Mouse (Mus musculus) megakaryocyte, embryonic 14.5 days (primary cell): ENCODE data around the gene Obscn.

Experiments
- FLI1 ChIP-seq: IDR thresholded peaks from 2 replicates; pipeline ENCODE4 v1.6.1; 2012; ENCODE audit warnings: low read length, inconsistent platforms, mixed read lengths
- GATA1 ChIP-seq: IDR thresholded peaks from 3 replicates; pipeline ENCODE4 v1.6.1; 2012; ENCODE audit warnings: mixed read lengths, low read length, inconsistent platforms, borderline replicate concordance

GRCm38 (mm10) chr11:58983691-58984341, 152.4 kb downstream of the Obscn start:
- TF ChIP-seq GATA1 (no peak), FLI1 (no peak)
